Mouse (Mus musculus): Measurements from ENCODE around the gene Cavin1. TPM values are rescaled to one million over a fixed set of nuclear protein-coding genes. Genes with fewer than 3 reads are reported as not detected.

The Cavin1 gene
- polyA plus RNA-seq, 1 experiment from 2014 or later = 137 TPM

- H3K9ac ChIP-seq = peak overlapping the region; percentile 84
- peak; percentile 57 for ATAC-seq (ENCODE audit: insufficient read depth)
- H3K4me2 ChIP-seq = peak overlapping the region; percentile 77
- DNase-seq = peak; percentile 53
- no peak for TF ChIP-seq CTCF (IDR thresholded peaks at IDR 0.05; ENCODE audit: low read depth)
- H3K9me3 ChIP-seq (ENCODE audit: low read depth, low read length) = no peaks in the 10 kb centered on the region
- peak overlapping the region; percentile 88 for H3K27ac ChIP-seq (ENCODE audit: low read depth)
- H3K4me3 ChIP-seq (ENCODE audit: low read depth, low read length) = peak overlapping the region; percentile 97
- under 1% methylated on average over 47 of the region's 48 CpGs for WGBS
- H3K27me3 ChIP-seq (ENCODE audit: insufficient read depth, low read length) = no peaks in the 10 kb centered on the region
- H3K4me1 ChIP-seq (ENCODE audit: insufficient read depth) = no peaks in the 10 kb centered on the region
- no peaks in the 10 kb centered on the region for H3K36me3 ChIP-seq (ENCODE audit: insufficient read depth)
Measured at GRCm38 (mm10) chr11:100938711-100939511, 31.8 kb downstream of the Cavin1 start.

- no peaks in the 10 kb centered on the region for H3K9me3 ChIP-seq (ENCODE audit: low read depth, low read length)
- 0 out of 2 replicates have a peak overlapping the region, but pooled peaks have one; percentile 84 for H3K9ac ChIP-seq
- ATAC-seq (ENCODE audit: insufficient read depth) = no peak
- H3K4me3 ChIP-seq (ENCODE audit: low read depth, low read length) = peak overlapping the region; percentile 97
- no peaks in the 10 kb centered on the region for H3K36me3 ChIP-seq (ENCODE audit: insufficient read depth)
- H3K4me1 ChIP-seq (ENCODE audit: insufficient read depth) = no peaks in the 10 kb centered on the region
- no peak overlapping the region for H3K27ac ChIP-seq (ENCODE audit: low read depth)
- no peaks in the 10 kb centered on the region for H3K27me3 ChIP-seq (ENCODE audit: insufficient read depth, low read length)
- WGBS = 19% methylated on average over 5 of the region's 5 CpGs
- DNase-seq = peak; percentile 55
- no peak for TF ChIP-seq CTCF (IDR thresholded peaks at IDR 0.05; ENCODE audit: low read depth)
- peak overlapping the region; percentile 77 for H3K4me2 ChIP-seq
Measured at GRCm38 (mm10) chr11:100938112-100938511, 32.6 kb downstream of the Cavin1 start.

GRCm38 (mm10) chr11:100937295-100937694 is 33.4 kb downstream of the Cavin1 start:
- no peaks in the 10 kb centered on the region for H3K36me3 ChIP-seq (ENCODE audit: insufficient read depth)
- no peak overlapping the region for H3K4me3 ChIP-seq (ENCODE audit: low read depth, low read length)
- WGBS = 59% methylated on average over 4 of the region's 4 CpGs
- H3K4me1 ChIP-seq (ENCODE audit: insufficient read depth) = no peaks in the 10 kb centered on the region
- no peak for TF ChIP-seq CTCF (IDR thresholded peaks at IDR 0.05; ENCODE audit: low read depth)
- H3K9ac ChIP-seq = no peak overlapping the region
- ATAC-seq (ENCODE audit: insufficient read depth) (no peak), DNase-seq (no peak)
- H3K9me3 ChIP-seq (ENCODE audit: low read depth, low read length) = no peaks in the 10 kb centered on the region
- H3K27me3 ChIP-seq (ENCODE audit: insufficient read depth, low read length) = no peaks in the 10 kb centered on the region
- H3K4me2 ChIP-seq = peak overlapping the region; percentile 77; the same call in 1 of the 2 replicates
- no peak overlapping the region for H3K27ac ChIP-seq (ENCODE audit: low read depth)

DNA sequence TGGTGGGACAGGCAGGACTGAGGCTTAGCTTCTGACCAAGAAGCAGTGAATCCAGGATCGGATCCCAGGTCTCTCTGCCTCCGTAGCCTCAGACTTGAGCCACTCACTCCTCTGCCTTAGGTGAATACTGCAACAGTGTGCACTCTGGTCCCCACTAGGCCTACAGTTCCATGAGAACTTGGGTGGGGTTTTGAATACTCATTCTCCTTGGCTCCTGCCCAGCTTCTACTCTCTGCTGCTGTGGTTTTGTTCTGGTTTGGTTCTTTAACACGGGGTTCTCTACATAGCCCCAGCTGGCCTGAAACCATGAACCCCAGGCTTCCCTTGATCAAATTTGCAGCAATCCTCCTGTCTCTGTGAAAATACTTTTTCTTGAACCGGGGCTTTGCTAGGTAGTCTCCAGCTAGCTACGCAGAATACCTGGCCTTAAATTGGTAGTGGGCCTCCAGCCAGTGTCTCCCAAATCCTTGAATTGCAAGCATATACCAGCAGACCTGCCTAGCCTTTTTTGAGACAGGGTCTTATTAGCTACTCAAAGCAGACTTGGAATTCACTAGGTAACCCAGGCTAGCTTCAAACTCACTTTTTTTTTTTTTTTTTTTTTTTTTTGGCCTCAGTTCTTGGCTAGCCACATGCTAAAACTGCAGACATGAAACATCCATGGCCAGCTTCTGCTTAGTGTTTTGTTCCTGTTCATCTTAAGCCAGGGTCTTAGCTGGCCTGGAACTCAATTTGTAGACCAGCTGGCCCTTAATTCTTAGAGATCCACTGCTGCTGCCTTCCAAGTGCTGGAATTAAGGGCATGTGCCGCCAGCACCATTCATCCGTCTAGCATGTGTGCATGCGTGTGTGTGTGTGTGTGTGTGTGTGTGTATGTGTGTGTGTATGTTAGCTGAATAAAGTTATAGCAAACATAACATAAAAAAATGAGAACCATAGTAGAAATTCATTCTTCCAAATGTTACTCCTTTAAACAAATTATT is 35.0 kb downstream of the Cavin1 start:
- H3K9ac ChIP-seq = no peak overlapping the region
- no peak overlapping the region for H3K4me3 ChIP-seq (ENCODE audit: low read depth, low read length)
- H3K36me3 ChIP-seq (ENCODE audit: insufficient read depth) = no peaks in the 10 kb centered on the region
- no peak overlapping the region for H3K27ac ChIP-seq (ENCODE audit: low read depth)
- DNase-seq = no peak
- H3K27me3 ChIP-seq (ENCODE audit: insufficient read depth, low read length) = no peaks in the 10 kb centered on the region
- no peak for TF ChIP-seq CTCF (IDR thresholded peaks at IDR 0.05; ENCODE audit: low read depth)
- ATAC-seq (ENCODE audit: insufficient read depth) = no peak
- no peak overlapping the region for H3K4me2 ChIP-seq
- WGBS = 87% methylated on average over 8 of the region's 8 CpGs
- no peaks in the 10 kb centered on the region for H3K4me1 ChIP-seq (ENCODE audit: insufficient read depth)
- H3K9me3 ChIP-seq (ENCODE audit: low read depth, low read length) = no peaks in the 10 kb centered on the region

GRCm38 (mm10) chr11:100931254-100931921 is 39.3 kb downstream of the Cavin1 start:
- peak; percentile 30 for DNase-seq
- Histone ChIP-seq H3K36me3 (ENCODE audit: insufficient read depth) (no peaks in the 10 kb centered on the region), H3K4me3 (ENCODE audit: low read depth, low read length) (no peak overlapping the region), H3K9me3 (ENCODE audit: low read depth, low read length) (no peaks in the 10 kb centered on the region), H3K4me2 (peak overlapping the region; percentile 41), H3K27me3 (ENCODE audit: insufficient read depth, low read length) (no peaks in the 10 kb centered on the region), H3K27ac (ENCODE audit: low read depth) (no peak overlapping the region), H3K4me1 (ENCODE audit: insufficient read depth) (no peaks in the 10 kb centered on the region; the same call in 1 of the 2 replicates), H3K9ac (no peak overlapping the region)
- ATAC-seq (ENCODE audit: insufficient read depth) = no peak
- WGBS = 57% methylated on average over 12 of the region's 12 CpGs
- no peak for TF ChIP-seq CTCF (IDR thresholded peaks at IDR 0.05; ENCODE audit: low read depth)

DNA sequence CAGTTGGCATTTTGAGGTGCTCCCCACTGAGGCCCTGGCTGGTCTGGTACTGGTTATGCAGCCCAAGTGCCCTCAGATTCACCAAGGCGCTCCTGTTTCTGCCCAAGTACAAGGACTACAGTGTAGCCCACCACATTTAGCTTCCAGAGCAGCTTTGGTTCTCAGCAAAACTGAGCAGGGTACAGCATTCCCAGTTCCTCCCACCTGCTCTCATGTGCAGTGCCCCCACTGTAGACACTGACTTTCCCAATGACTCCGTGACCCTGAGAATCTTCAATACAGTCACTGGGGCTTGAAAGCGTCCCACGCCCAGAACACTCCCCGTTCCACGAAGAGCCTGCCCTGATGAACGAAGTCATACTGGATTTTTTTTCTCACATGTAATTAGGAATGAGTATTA is 40.1 kb downstream of the Cavin1 start:
- H3K4me1 ChIP-seq (ENCODE audit: insufficient read depth) = no peaks in the 10 kb centered on the region; the same call in 1 of the 2 replicates
- H3K4me2 ChIP-seq = no peak overlapping the region
- H3K9me3 ChIP-seq (ENCODE audit: low read depth, low read length) = no peaks in the 10 kb centered on the region
- no peak for TF ChIP-seq CTCF (IDR thresholded peaks at IDR 0.05; ENCODE audit: low read depth)
- no peaks in the 10 kb centered on the region for H3K36me3 ChIP-seq (ENCODE audit: insufficient read depth)
- ATAC-seq (ENCODE audit: insufficient read depth) (no peak), DNase-seq (no peak)
- no peaks in the 10 kb centered on the region for H3K27me3 ChIP-seq (ENCODE audit: insufficient read depth, low read length)
- H3K9ac ChIP-seq = no peak overlapping the region
- no peak overlapping the region for H3K4me3 ChIP-seq (ENCODE audit: low read depth, low read length)
- 76% methylated on average over 7 of the region's 7 CpGs for WGBS
- H3K27ac ChIP-seq (ENCODE audit: low read depth) = no peak overlapping the region
